Mouse (Mus musculus): Measurements from ENCODE around the gene Prr12.

The Prr12 gene

GRCm38 (mm10) chr7:45019031-45019571 lies 33.6 kb downstream of the Prr12 start:
- DNase-seq: no peak

GRCm38 (mm10) chr7:45017242-45018061 lies 35.2 kb downstream of the Prr12 start, which contains the start of gene Rras:
Gene Rras, plus strand, starts transcription at chr7:45017961.
- peak; percentile 77 to 83 for DNase-seq

GRCm38 (mm10) chr7:45016761-45017160 lies 35.9 kb downstream of the Prr12 start:
- DNase-seq: no peak

GRCm38 (mm10) chr7:45015957-45016612 lies 36.6 kb downstream of the Prr12 start, which contains the start of gene Scaf1:
Gene Scaf1, minus strand, starts transcription at chr7:45016363.
- peak; percentile 98 to 99 for DNase-seq

GRCm38 (mm10) chr7:45015344-45015956 lies 37.2 kb downstream of the Prr12 start:
- no peak for DNase-seq

- DNase-seq: no peak
These were observed 38.6 kb downstream of the Prr12 start for GRCm38 (mm10) chr7:45014096-45014451.

GRCm38 (mm10) chr7:45013366-45014095 lies 39.1 kb downstream of the Prr12 start:
- no peak for DNase-seq

GRCm38 (mm10) chr7:45012824-45013223 lies 39.9 kb downstream of the Prr12 start:
- DNase-seq: no peak

- DNase-seq: no peak
These were observed 40.7 kb downstream of the Prr12 start for GRCm38 (mm10) chr7:45012011-45012410.

- DNase-seq: no peak
These were observed 44.3 kb downstream of the Prr12 start for GRCm38 (mm10) chr7:45008411-45008810.

- DNase-seq: peak in 1 of 2 experiments; percentile 8
These were observed 44.8 kb downstream of the Prr12 start for GRCm38 (mm10) chr7:45007846-45008245.

GRCm38 (mm10) chr7:45007141-45007540 lies 45.5 kb downstream of the Prr12 start:
- DNase-seq: no peak

- peak in 1 of 2 experiments; percentile 5 for DNase-seq
These were observed 46.2 kb downstream of the Prr12 start for GRCm38 (mm10) chr7:45006503-45006902.

- DNase-seq: peak in 1 of 2 experiments; percentile 4
These were observed 47.2 kb downstream of the Prr12 start for GRCm38 (mm10) chr7:45005321-45005992.

- DNase-seq: no peak
These were observed 48.1 kb downstream of the Prr12 start for GRCm38 (mm10) chr7:45004546-45004945.

GRCm38 (mm10) chr7:45002440-45002839 lies 50.2 kb downstream of the Prr12 start:
- peak in 1 of 2 experiments; percentile 4 for DNase-seq

GRCm38 (mm10) chr7:45000539-45001114 lies 52.1 kb downstream of the Prr12 start:
- peak in 1 of 2 experiments; percentile 9 for DNase-seq

GRCm38 (mm10) chr7:44999753-45000152 lies 52.9 kb downstream of the Prr12 start:
- DNase-seq: peak in 1 of 2 experiments; percentile 4

GRCm38 (mm10) chr7:44998501-44998955 lies 54.2 kb downstream of the Prr12 start, which contains the start of gene Bcl2l12:
Gene Bcl2l12, minus strand, starts transcription at chr7:44998712.
- DNase-seq: peak in 1 of 2 experiments; percentile 28

- DNase-seq: no peak
These were observed 54.7 kb downstream of the Prr12 start for GRCm38 (mm10) chr7:44997940-44998428.

Measured in spleen, adult 18-20 months (tissue).